Mouse (Mus musculus) spleen, adult 2 months (tissue): ENCODE measurements around the gene Itgal. TPM values are rescaled to one million over a fixed set of nuclear protein-coding genes. Genes with fewer than 3 reads are reported as not detected.

Experiments
- DNase-seq, 2 experiments: peaks; one replicate each; pipeline versions ENCODE4 v3.0.0 to v3.0.0-alpha.2; 2012 to 2021; ENCODE audit warnings: low spot score in 2 of 2, low read depth in 1 of 2
- H3K27ac ChIP-seq: fragments of 200-500 bp; 2 replicates; pipeline ENCODE4 v1.5.1; 2012; ENCODE audit warnings: low read length, inconsistent platforms; ENCODE audit not compliant: insufficient read depth
- H3K27me3 ChIP-seq: fragments of 200-500 bp; 2 replicates; pipeline ENCODE4 v1.6.1; 2012; ENCODE audit warnings: mild to moderate bottlenecking, moderate library complexity, low read length, inconsistent platforms; ENCODE audit not compliant: control insufficient read depth, insufficient read depth
- H3K36me3 ChIP-seq: fragments of 200-500 bp; 2 replicates; pipeline ENCODE4 v1.6.1; 2012; ENCODE audit warnings: mild to moderate bottlenecking, low read length, inconsistent platforms; ENCODE audit not compliant: control insufficient read depth, insufficient read depth
- H3K4me1 ChIP-seq: fragments of 200-500 bp; 2 replicates; pipeline ENCODE4 v1.6.1; 2011; ENCODE audit warnings: inconsistent platforms; ENCODE audit not compliant: control insufficient read depth, insufficient read depth, insufficient read length
- H3K4me3 ChIP-seq: fragments of 200-500 bp; 2 replicates; pipeline ENCODE4 v1.5.1; 2011; ENCODE audit warnings: mild to moderate bottlenecking, inconsistent platforms; ENCODE audit not compliant: insufficient read depth, insufficient read length; ENCODE audit errors: extremely low read depth
- CTCF ChIP-seq: fragments of 200-500 bp; IDR thresholded peaks from 2 replicates; pipeline ENCODE4 v1.5.1; 2011; ENCODE audit warnings: mild to moderate bottlenecking, inconsistent platforms; ENCODE audit not compliant: insufficient read depth, insufficient read length, insufficient replicate concordance; ENCODE audit errors: extremely low read depth
- POLR2A ChIP-seq: fragments of 200-500 bp; IDR thresholded peaks from 2 replicates; pipeline ENCODE4 v1.6.1; 2011; ENCODE audit warnings: low read depth, low read length, inconsistent platforms
- WGBS: fragments of 180-500 bp; shearing (Covaris S2); methylation state at CpG from one replicate; pipeline ENCODE4 v1.1.7; 2018; 5-methylcytosine and 5-hydroxymethylcytosine counted together
- polyA plus RNA-seq: library from polyadenylated mRNA; depleted of rRNA; stranded (reverse); fragments of >200 nt; gene quantifications from 2 replicates; pipeline ENCODE4 v1.2.3, GENCODE M21; 2012

Itgal gene
- polyA plus RNA-seq, 1 experiment = 92.1 TPM

- TF ChIP-seq CTCF = no peak
- DNase-seq = no peak
Observed at GRCm38 (mm10) chr7:127322085-127322484, 26.0 kb downstream of the Itgal start.

GRCm38 (mm10) chr7:127324944-127325343, 28.9 kb downstream of the Itgal start:
- Histone ChIP-seq H3K27me3 (no peaks in the 10 kb centered on the region), H3K4me1 (no peaks in the 10 kb centered on the region), H3K36me3 (peaks cover 43% of the 10 kb centered on the region), H3K4me3 (no peak overlapping the region), H3K27ac (no peak overlapping the region)
- WGBS = 91% methylated on average over 7 of the region's 7 CpGs
- TF ChIP-seq CTCF (no peak), POLR2A (no peak)
- no peak for DNase-seq

More at GRCm38 (mm10) chr7:127322085-127322484, 26.0 kb downstream of the Itgal start:
- Histone ChIP-seq H3K36me3 (peaks cover 31% of the 10 kb centered on the region), H3K4me1 (no peaks in the 10 kb centered on the region), H3K27ac (no peak overlapping the region), H3K27me3 (no peaks in the 10 kb centered on the region), H3K4me3 (no peak overlapping the region)
- 60% methylated on average over 5 of the region's 5 CpGs for WGBS

GRCm38 (mm10) chr7:127325550-127325949, 29.5 kb downstream of the Itgal start:
- no peaks in the 10 kb centered on the region for H3K4me1 ChIP-seq
- no peaks in the 10 kb centered on the region for H3K27me3 ChIP-seq
- no peak for TF ChIP-seq CTCF
- TF ChIP-seq POLR2A = no peak
- H3K27ac ChIP-seq = no peak overlapping the region
- 92% methylated on average over 8 of the region's 8 CpGs for WGBS
- no peak for DNase-seq
- H3K4me3 ChIP-seq = no peak overlapping the region
- peaks cover 43% of the 10 kb centered on the region for H3K36me3 ChIP-seq

- DNase-seq = no peak
- Histone ChIP-seq H3K4me3 (no peak overlapping the region), H3K4me1 (no peaks in the 10 kb centered on the region), H3K27me3 (no peaks in the 10 kb centered on the region), H3K27ac (no peak overlapping the region), H3K36me3 (peaks cover 43% of the 10 kb centered on the region)
- 69% methylated on average over 2 of the region's 2 CpGs for WGBS
- no peak for TF ChIP-seq CTCF
- no peak for TF ChIP-seq POLR2A
Observed at GRCm38 (mm10) chr7:127326685-127327084, 30.6 kb downstream of the Itgal start.

- Histone ChIP-seq H3K36me3 (peaks cover 25% of the 10 kb centered on the region), H3K27me3 (no peaks in the 10 kb centered on the region), H3K4me1 (no peaks in the 10 kb centered on the region), H3K4me3 (no peak overlapping the region), H3K27ac (no peak overlapping the region)
- TF ChIP-seq CTCF (no peak), POLR2A (no peak)
- 91% methylated on average over 6 of the region's 6 CpGs for WGBS
- no peak for DNase-seq
Observed at GRCm38 (mm10) chr7:127333240-127333639, 37.2 kb downstream of the Itgal start.

- DNase-seq = no peak
- 90% methylated on average over 4 of the region's 4 CpGs for WGBS
- no peaks in the 10 kb centered on the region for H3K4me1 ChIP-seq
Observed at GRCm38 (mm10) chr7:127335604-127336003, 39.5 kb downstream of the Itgal start.

GRCm38 (mm10) chr7:127337636-127338035, 41.6 kb downstream of the Itgal start:
- no peak for DNase-seq
- WGBS = 17% methylated on average over 4 of the region's 4 CpGs
- TF ChIP-seq CTCF (no peak), POLR2A (no peak)
- no peaks in the 10 kb centered on the region for H3K27me3 ChIP-seq
- peaks cover 10% of the 10 kb centered on the region for H3K36me3 ChIP-seq
- H3K4me1 ChIP-seq = no peaks in the 10 kb centered on the region
- H3K4me3 ChIP-seq = no peak overlapping the region
- H3K27ac ChIP-seq = no peak overlapping the region

More at GRCm38 (mm10) chr7:127335604-127336003, 39.5 kb downstream of the Itgal start:
- Histone ChIP-seq H3K27ac (no peak overlapping the region), H3K4me3 (no peak overlapping the region), H3K27me3 (no peaks in the 10 kb centered on the region), H3K36me3 (peaks cover 10% of the 10 kb centered on the region)
- TF ChIP-seq POLR2A = no peak
